ENCODE assay signal across 8 mouse cellular contexts in the genomic region with DNA sequence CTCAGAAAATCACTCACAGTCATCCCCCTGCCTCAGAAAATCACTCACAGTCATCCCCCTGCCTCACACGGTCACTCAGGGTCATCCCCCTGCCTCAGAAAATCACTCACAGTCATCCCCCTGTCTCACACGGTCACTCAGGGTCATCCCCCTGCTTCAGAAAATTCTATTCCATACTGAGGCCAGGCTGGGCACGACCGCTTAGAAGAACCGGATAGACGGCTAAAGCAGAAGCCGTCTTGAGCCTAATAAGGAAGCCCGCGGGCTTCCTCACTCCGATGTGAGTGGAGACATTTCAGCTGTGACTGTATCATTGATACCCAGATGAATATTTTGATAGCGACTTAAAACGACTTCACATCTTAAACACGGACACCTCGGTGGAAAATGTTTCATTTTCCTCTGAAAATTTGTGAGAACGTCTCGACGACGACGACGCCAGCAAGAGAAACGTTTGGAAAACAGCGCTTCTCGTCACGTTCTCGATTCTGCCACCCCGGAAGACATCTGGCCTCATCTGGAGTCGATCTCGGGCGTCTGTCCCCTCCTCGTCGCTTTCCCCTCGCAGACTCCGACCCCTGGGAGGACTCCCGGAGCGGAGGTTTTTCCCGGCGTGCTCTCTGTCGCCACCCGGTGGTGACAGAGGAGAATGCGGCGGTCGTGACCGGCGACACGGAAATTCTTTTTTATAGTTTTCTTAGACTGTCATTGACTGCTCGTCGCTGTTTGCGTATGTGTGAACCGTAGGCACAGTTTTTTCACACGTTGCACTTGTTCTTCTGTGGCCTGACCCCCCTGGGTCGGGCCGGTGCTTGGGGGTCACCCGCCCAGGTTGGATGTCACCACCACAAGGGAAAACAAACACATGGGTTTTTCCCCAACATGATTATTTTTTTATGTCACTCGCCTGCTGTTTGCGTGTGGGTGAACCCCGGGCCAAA. TPM values are rescaled to one million over a fixed set of nuclear protein-coding genes. Genes with fewer than 3 reads are reported as not detected.
DNase-seq lines count a peak whose midpoint lies in the region; ATAC-seq and TF ChIP-seq lines count a peak whose summit lies in the region.
"Not testable (repeated sequence)": the region's sequence is repeated elsewhere in the genome, so short reads cannot be mapped to it uniquely, and the experiment has no call there.

No protein-coding gene starts in this region.

- peak overlapping the region; percentile 82 for H3K4me2 ChIP-seq in CH12.LX (ENCODE audit: insufficient read depth, low read depth, poor library complexity, severe bottlenecking)
- H3K4me2 ChIP-seq in forebrain, embryonic 11.5 days (ENCODE audit: low read depth, low read length, severe bottlenecking); lung, embryonic 14.5 days: not testable (repeated sequence)

- intact Hi-C loops in heart, postnatal 10 days (cut with DNase I), result not testable (repeated sequence)

- H3K27me3 ChIP-seq in CH12.LX (replicated peaks); forebrain, embryonic 11.5 days (ENCODE audit: control insufficient read depth, insufficient read depth, low read length); thymus, adult 2 months (ENCODE audit: control insufficient read depth, insufficient read depth, low read length): not testable (repeated sequence)
- H3K27me3 ChIP-seq in lung, embryonic 14.5 days (ENCODE audit: insufficient read depth, low read length), result peaks cover 12% of the 10 kb centered on the region; the same call in 1 of the 2 replicates

- H3K27ac ChIP-seq in CH12.LX (ENCODE audit: insufficient read depth, low read depth), result peak overlapping the region; percentile 60
- H3K27ac ChIP-seq in forebrain, embryonic 11.5 days (ENCODE audit: low read depth, low read length); lung, embryonic 14.5 days (ENCODE audit: low read depth): not testable (repeated sequence)
- H3K27ac ChIP-seq in layer of hippocampus, adult 2 months, result peak overlapping the region; percentile 3; the same call in 1 of the 2 replicates
- H3K27ac ChIP-seq in thymus, adult 2 months (ENCODE audit: control insufficient read depth, insufficient read depth, low read length), result peak overlapping the region; percentile 61

- ATAC-seq in forebrain, embryonic 11.5 days (replicated peaks; ENCODE audit: low FRiP score); lung, embryonic 14.5 days (ENCODE audit: insufficient read depth): not testable (repeated sequence)

- peaks cover 39% of the 10 kb centered on the region for H3K9me3 ChIP-seq in CH12.LX (replicated peaks; ENCODE audit: low read length)
- H3K9me3 ChIP-seq in forebrain, embryonic 11.5 days (ENCODE audit: control insufficient read depth, low read length), result peaks cover 34% of the 10 kb centered on the region
- H3K9me3 ChIP-seq in lung, embryonic 14.5 days (ENCODE audit: low read depth, low read length), result peaks cover 71% of the 10 kb centered on the region

- peaks cover 15 to 30% of the 10 kb centered on the region in 2 experiments for H3K4me1 ChIP-seq in CH12.LX (ENCODE audit: control insufficient read depth in 1 of 2, insufficient read depth in 2 of 2)
- H3K4me1 ChIP-seq in forebrain, embryonic 11.5 days (replicated peaks; ENCODE audit: control insufficient read depth, insufficient read depth, low read length); lung, embryonic 14.5 days (ENCODE audit: insufficient read depth); thymus, adult 2 months (replicated peaks; ENCODE audit: control insufficient read depth, insufficient read depth, low read length): not testable (repeated sequence)

- TF ChIP-seq EP300 in CH12.LX (IDR thresholded peaks at IDR 0.05; ENCODE audit: low read length), result not testable (repeated sequence)

- H3K4me3 ChIP-seq in CH12.LX (replicated peaks in 1 of 3; ENCODE audit: low read depth in 2 of 3, low read length in 2 of 3, poor library complexity in 1 of 3), result peak overlapping the region; percentile 30 to 46 (median 41)
- H3K4me3 ChIP-seq in forebrain, embryonic 11.5 days (ENCODE audit: low read depth, low read length); layer of hippocampus, adult 2 months: not testable (repeated sequence)
- H3K4me3 ChIP-seq in lung, embryonic 14.5 days (ENCODE audit: low read depth, low read length), result peak overlapping the region; percentile 0; the same call in 1 of the 2 replicates
- peak overlapping the region; percentile 28 for H3K4me3 ChIP-seq in thymus, adult 2 months (ENCODE audit: control insufficient read depth, insufficient read depth, low read length)

- not testable (repeated sequence) for TF ChIP-seq RAD21 in CH12.LX (IDR thresholded peaks at IDR 0.05; ENCODE audit: low read depth, low read length)

- TF ChIP-seq POLR2A in CH12.LX (IDR thresholded peaks at IDR 0.05; ENCODE audit: low read depth, low read length); thymus, adult 2 months (IDR thresholded peaks at IDR 0.05; ENCODE audit: control insufficient read depth, extremely low read depth, insufficient read depth, low read length, poor library complexity): not testable (repeated sequence)

- dilution Hi-C loops in CH12.LX (cut with MboI; ENCODE audit: extremely low pct_ligation_motif_present, extremely low pct_unique_long_range_greater_than_20kb, low sequenced_read_pairs), result not testable (repeated sequence)

- in situ Hi-C loops in CH12.LX (cut with MboI; ENCODE audit: low pct_ligation_motif_present, low pct_unique_long_range_greater_than_20kb, low sequenced_read_pairs), result not testable (repeated sequence)

- peak; percentile 94 for DNase-seq in CH12.LX (ENCODE audit: extremely low read depth)
- DNase-seq in c-Kit-positive CD71-negative TER-119-negative erythroid progenitor cells, embryonic 14.5 days (ENCODE audit: low read depth), result peak; percentile 73
- DNase-seq in forebrain, embryonic 11.5 days (ENCODE audit: low spot score), result peak; percentile 78
- DNase-seq in heart, postnatal 10 days, result peak; percentile 77 to 88
- peak in 1 of 2 experiments; percentile 53 for DNase-seq in layer of hippocampus, adult 2 months (ENCODE audit: low spot score in 2 of 2)
- peak; percentile 63 for DNase-seq in lung, embryonic 14.5 days
- peak; percentile 74 for DNase-seq in ovary, adult 18-20 months (ENCODE audit: low spot score)
- peak; percentile 93 for DNase-seq in thymus, adult 2 months

- not testable (repeated sequence) for TF ChIP-seq CTCF in CH12.LX (conservative IDR thresholded peaks at IDR 0.05 in 1 of 2, IDR thresholded peaks at IDR 0.05 in 1 of 2; ENCODE audit: low read depth in 2 of 2, low read length in 2 of 2); layer of hippocampus, adult 2 months (conservative IDR thresholded peaks at IDR 0.05); lung, embryonic 14.5 days (IDR thresholded peaks at IDR 0.05; ENCODE audit: low read depth); thymus, adult 2 months (IDR thresholded peaks at IDR 0.05; ENCODE audit: borderline replicate concordance, control insufficient read depth, extremely low read depth, insufficient read depth, low read length, poor library complexity)

- not testable (repeated sequence) for H3K79me2 ChIP-seq in CH12.LX (replicated peaks; ENCODE audit: control insufficient read depth, extremely low read depth, insufficient read depth, poor library complexity, severe bottlenecking)

- WGBS in forebrain, embryonic 11.5 days, result 79% methylated on average over 56 of the region's 56 CpGs
- 64% methylated on average over 56 of the region's 56 CpGs for WGBS in lung, embryonic 14.5 days
- WGBS in thymus, adult 2 months, result 80% methylated on average over 56 of the region's 56 CpGs

- H3K36me3 ChIP-seq in CH12.LX (replicated peaks in 1 of 2; ENCODE audit: control insufficient read depth in 1 of 2, insufficient read depth in 1 of 2, low read length in 1 of 2), result peaks cover 26 to 35% of the 10 kb centered on the region in 2 experiments
- H3K36me3 ChIP-seq in forebrain, embryonic 11.5 days (ENCODE audit: control insufficient read depth, insufficient read depth, low read length), result peaks cover 36% of the 10 kb centered on the region
- H3K36me3 ChIP-seq in lung, embryonic 14.5 days (ENCODE audit: insufficient read depth), result peaks cover 52% of the 10 kb centered on the region
- not testable (repeated sequence) for H3K36me3 ChIP-seq in thymus, adult 2 months (ENCODE audit: control insufficient read depth, insufficient read depth, low read length)

- peak overlapping the region; percentile 44 for H3K9ac ChIP-seq in CH12.LX (ENCODE audit: insufficient read depth, low read depth)
- not testable (repeated sequence) for H3K9ac ChIP-seq in forebrain, embryonic 11.5 days (ENCODE audit: low read length); lung, embryonic 14.5 days

RNA-seq across cellular contexts. Expression of a gene that starts 19.5 kb away (rescaled TPM):
- total RNA-seq in CH12.LX (2012; rRNA removed) (288 and 398 TPM in 2 replicates), CH12.LX (2014; rRNA removed) (60.4 and 62.0 TPM in 2 replicates)
- polyA plus RNA-seq in CH12.LX (2012; ENCODE audit: insufficient read length, low read depth), result 606 and 724 TPM in 2 replicates
- 321 and 384 TPM in 2 replicates for polyA plus RNA-seq in forebrain, embryonic 11.5 days (2014; fragmentation: Nextera tagmentation; extraction: Ambion mirVana)
- 10 to 100 TPM; 58.4 to 63.1 TPM for total RNA-seq in heart, postnatal 10 days (2021)
- 100 to 1,000 TPM; 208 to 264 TPM for total RNA-seq in layer of hippocampus, adult 2 months (2021)
- polyA plus RNA-seq in lung, embryonic 14.5 days (2014; fragmentation: Nextera tagmentation; extraction: Ambion mirVana), result 252 and 439 TPM in 2 replicates
- polyA plus RNA-seq in thymus, adult 2 months (2012; rRNA removed), result 1,607 and 1,995 TPM in 2 replicates
